Mouse (Mus musculus) intestine, embryonic 16.5 days (tissue): ENCODE results near the gene Mesp2. TPM values are rescaled to one million over a fixed set of nuclear protein-coding genes. Genes with fewer than 3 reads are reported as not detected.

Experiments
- ATAC-seq: fragments of 200-750 bp; cut with Nextera tagmentation; 2 replicates; pipeline ENCODE4 v1.8.0; 2017; ENCODE audit warnings: moderate TSS enrichment, moderate library complexity
- H3K27ac ChIP-seq: fragments of 300-500 bp; sonication (generic); 2 replicates; pipeline ENCODE4 v1.5.1; 2014; ENCODE audit warnings: mild to moderate bottlenecking, low read length
- H3K27me3 ChIP-seq: fragments of 300-500 bp; sonication (generic); replicated peaks from 2 replicates; pipeline ENCODE4 v1.6.1; 2014; ENCODE audit warnings: low read length, control low read depth, mixed read lengths; ENCODE audit not compliant: control insufficient read depth, insufficient read depth
- H3K36me3 ChIP-seq: fragments of 300-500 bp; sonication (generic); 2 replicates; pipeline ENCODE4 v1.6.1; 2014; ENCODE audit warnings: low read length, control low read depth; ENCODE audit not compliant: control insufficient read depth, insufficient read depth
- H3K4me1 ChIP-seq: fragments of 300-500 bp; sonication (generic); 2 replicates; pipeline ENCODE4 v1.6.1; 2014; ENCODE audit warnings: low read length, control low read depth, mixed read lengths; ENCODE audit not compliant: control insufficient read depth, insufficient read depth
- H3K4me2 ChIP-seq: fragments of 300-500 bp; sonication (generic); 2 replicates; pipeline ENCODE4 v1.6.1; 2014; ENCODE audit warnings: low read depth, low read length, control low read depth
- H3K4me3 ChIP-seq: fragments of 300-500 bp; sonication (generic); 2 replicates; pipeline ENCODE4 v1.5.1; 2014; ENCODE audit warnings: mild to moderate bottlenecking, low read length
- H3K9ac ChIP-seq: fragments of 300-500 bp; sonication (generic); 2 replicates; pipeline ENCODE4 v1.6.1; 2014; ENCODE audit warnings: low read depth, low read length
- H3K9me3 ChIP-seq: fragments of 300-500 bp; sonication (generic); 2 replicates; pipeline ENCODE4 v1.6.1; 2016; ENCODE audit warnings: low read length, control low read depth; ENCODE audit not compliant: control insufficient read depth
- WGBS: fragments of 180-500 bp; shearing (Covaris S2); extraction: QIAGEN DNeasy Blood & Tissue Kit; methylation state at CpG from one replicate; pipeline ENCODE4 v1.1.7; 2014; 5-methylcytosine and 5-hydroxymethylcytosine counted together
- polyA plus RNA-seq: library from polyadenylated mRNA; unstranded; fragments of >200 nt; fragmentation: Nextera tagmentation; extraction: Ambion mirVana; gene quantifications from 2 replicates; pipeline ENCODE4 v1.2.1, GENCODE M21; 2015

The Mesp2 gene
- polyA plus RNA-seq, result 2.6 and 3.1 TPM in 2 replicates

DNA sequence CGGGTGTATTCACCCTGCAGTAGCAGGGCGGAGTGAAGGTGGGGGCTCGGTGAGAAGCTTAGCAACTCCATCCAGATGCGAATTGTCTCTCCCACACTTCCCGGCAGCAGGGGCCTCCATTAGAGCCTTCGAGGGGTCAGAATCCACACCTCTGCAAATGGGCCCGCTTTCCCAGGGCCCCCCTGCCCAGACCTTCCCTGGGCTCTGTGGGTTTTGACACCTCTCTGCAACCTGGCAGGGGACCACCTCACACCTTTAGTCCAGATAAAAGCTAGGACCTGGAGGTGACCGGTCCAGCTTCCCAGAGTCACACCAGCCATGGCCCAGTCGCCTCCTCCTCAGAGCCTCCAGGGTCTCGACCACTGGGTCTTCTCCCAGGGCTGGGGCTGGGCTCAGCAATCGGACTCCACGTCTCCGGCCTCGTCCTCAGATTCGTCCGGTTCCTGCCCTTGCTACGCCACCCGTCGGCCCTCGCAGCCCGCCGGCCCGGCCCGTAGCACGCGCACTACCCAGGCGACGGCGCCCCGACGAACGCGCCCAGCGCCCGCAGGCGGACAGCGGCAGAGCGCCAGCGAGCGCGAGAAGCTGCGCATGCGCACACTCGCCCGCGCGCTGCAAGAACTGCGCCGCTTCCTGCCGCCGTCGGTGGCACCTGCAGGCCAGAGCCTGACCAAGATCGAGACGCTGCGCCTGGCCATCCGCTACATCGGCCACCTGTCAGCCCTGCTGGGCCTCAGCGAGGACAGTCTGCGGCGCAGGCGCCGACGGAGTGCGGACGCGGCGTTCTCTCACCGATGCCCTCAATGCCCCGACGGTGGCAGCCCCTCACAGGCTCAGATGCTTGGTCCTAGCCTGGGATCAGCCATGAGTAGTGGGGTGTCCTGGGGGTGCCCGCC is at the start of gene Mesp2:
Mesp2 (plus strand) TSS at position 117 of the 896 bp plus-strand sequence.
- peak; percentile 52 for ATAC-seq
- peak within 1 kb of the TSS; percentile 69 for H3K4me2 ChIP-seq
- H3K27me3 ChIP-seq, result peaks cover 12% of the 10 kb centered on the region; the same call in 1 of the 2 replicates
- no peak within 1 kb of the TSS for H3K27ac ChIP-seq
- peaks cover 12% of the 10 kb centered on the region for H3K4me1 ChIP-seq
- H3K36me3 ChIP-seq, result no peaks in the 10 kb centered on the region
- H3K9me3 ChIP-seq, result no peaks in the 10 kb centered on the region
- WGBS, result 13% methylated on average over 71 of the region's 71 CpGs
- H3K9ac ChIP-seq, result peak within 1 kb of the TSS; percentile 73
- H3K4me3 ChIP-seq, result peak within 1 kb of the TSS; percentile 41

GRCm38 (mm10) chr7:79761124-79761876 is 49.2 kb upstream of the Mesp2 start:
- H3K27me3 ChIP-seq, result no peaks in the 10 kb centered on the region
- no peak for ATAC-seq
- 82% methylated on average over 5 of the region's 5 CpGs for WGBS
- no peaks in the 10 kb centered on the region for H3K9me3 ChIP-seq
- no peaks in the 10 kb centered on the region for H3K36me3 ChIP-seq
- no peak overlapping the region for H3K4me2 ChIP-seq
- H3K27ac ChIP-seq, result no peak overlapping the region
- no peak overlapping the region for H3K9ac ChIP-seq
- H3K4me1 ChIP-seq, result no peaks in the 10 kb centered on the region
- no peak overlapping the region for H3K4me3 ChIP-seq

DNA sequence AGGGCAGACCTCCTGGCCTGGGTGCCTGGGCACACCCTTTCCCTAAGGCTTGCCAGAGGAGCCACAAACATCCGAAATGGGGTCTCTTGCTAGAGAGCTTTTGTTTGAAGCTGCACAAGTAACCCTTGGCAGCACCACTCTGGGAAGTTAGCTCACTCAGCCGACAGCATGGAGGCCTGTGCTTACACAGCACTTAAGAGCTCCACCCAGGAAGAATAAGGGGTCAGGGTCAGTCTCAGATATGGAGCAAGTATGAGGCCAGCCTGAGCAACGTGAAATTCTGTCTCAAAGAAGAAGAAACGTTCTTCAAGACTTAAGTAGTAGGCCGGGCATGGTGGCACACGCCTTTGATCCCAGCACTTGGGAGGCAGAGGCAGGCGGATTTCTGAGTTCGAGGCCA is 48.4 kb upstream of the Mesp2 start:
- Histone ChIP-seq H3K27me3 (no peaks in the 10 kb centered on the region), H3K4me3 (no peak overlapping the region), H3K4me1 (no peaks in the 10 kb centered on the region), H3K27ac (no peak overlapping the region), H3K4me2 (no peak overlapping the region), H3K36me3 (no peaks in the 10 kb centered on the region), H3K9me3 (no peaks in the 10 kb centered on the region), H3K9ac (no peak overlapping the region)
- 71% methylated on average over 8 of the region's 8 CpGs for WGBS
- no peak for ATAC-seq

GRCm38 (mm10) chr7:79765991-79766390 is 44.5 kb upstream of the Mesp2 start:
- Histone ChIP-seq H3K4me1 (no peaks in the 10 kb centered on the region), H3K4me3 (no peak overlapping the region), H3K36me3 (no peaks in the 10 kb centered on the region), H3K27ac (no peak overlapping the region), H3K9me3 (no peaks in the 10 kb centered on the region), H3K9ac (no peak overlapping the region), H3K27me3 (no peaks in the 10 kb centered on the region), H3K4me2 (no peak overlapping the region)
- WGBS, result 56% methylated on average over 1 of the region's 1 CpGs
- no peak for ATAC-seq

GRCm38 (mm10) chr7:79769664-79770063 is 40.9 kb upstream of the Mesp2 start:
- Histone ChIP-seq H3K36me3 (no peaks in the 10 kb centered on the region), H3K27me3 (no peaks in the 10 kb centered on the region), H3K9ac (no peak overlapping the region), H3K27ac (no peak overlapping the region), H3K4me2 (no peak overlapping the region), H3K9me3 (no peaks in the 10 kb centered on the region), H3K4me3 (no peak overlapping the region), H3K4me1 (no peaks in the 10 kb centered on the region)
- WGBS, result 74% methylated on average over 3 of the region's 3 CpGs
- no peak for ATAC-seq

DNA sequence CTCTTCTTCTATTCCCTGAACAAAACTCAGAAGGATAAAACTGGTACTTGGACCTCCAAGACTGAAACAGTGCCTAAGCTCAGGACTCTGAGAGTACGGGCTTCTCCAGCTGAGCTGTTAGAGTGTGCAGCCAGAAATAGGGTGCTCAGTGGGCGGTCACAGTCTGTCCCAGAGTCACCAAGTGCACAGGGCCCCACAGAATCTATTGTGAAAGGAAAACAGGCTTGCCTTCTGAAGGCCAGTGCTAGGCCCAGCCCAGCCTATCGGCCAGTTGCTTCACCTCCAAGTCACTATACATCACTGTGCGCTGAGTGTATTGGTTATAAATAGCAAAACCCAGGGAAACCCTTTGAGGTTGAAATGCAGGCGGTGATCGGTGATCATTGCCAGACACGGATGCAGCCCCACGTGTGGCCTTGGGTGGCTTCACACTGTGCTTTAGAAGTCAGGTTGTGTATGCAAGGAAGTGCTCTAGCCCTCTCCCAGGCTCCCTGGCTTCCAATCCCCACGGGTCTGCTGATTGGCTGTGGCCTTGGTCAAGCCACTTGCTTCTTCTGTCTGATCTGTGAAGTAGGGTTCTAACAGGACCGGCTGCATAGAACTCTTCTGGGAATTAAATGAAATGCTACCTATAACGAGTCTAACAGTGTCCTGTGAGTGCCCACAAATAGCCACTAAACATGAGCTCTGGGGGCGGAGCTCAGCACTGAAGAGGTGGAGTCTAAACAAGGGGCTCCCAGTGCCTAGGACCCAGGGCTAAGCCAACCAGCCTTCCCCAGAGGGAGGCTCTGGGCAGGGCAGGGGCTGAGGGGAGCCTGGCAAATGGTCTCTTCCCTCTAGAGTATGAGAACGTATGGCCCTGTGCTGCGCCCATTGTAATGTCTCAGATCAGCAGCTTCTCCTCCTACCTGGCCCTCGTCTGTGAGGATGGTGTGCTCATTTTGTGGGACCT is 38.7 kb upstream of the Mesp2 start:
- 46% methylated on average over 15 of the region's 15 CpGs for WGBS
- H3K4me3 ChIP-seq, result no peak overlapping the region
- no peaks in the 10 kb centered on the region for H3K36me3 ChIP-seq
- no peaks in the 10 kb centered on the region for H3K27me3 ChIP-seq
- H3K9ac ChIP-seq, result no peak overlapping the region
- no peak overlapping the region for H3K27ac ChIP-seq
- no peaks in the 10 kb centered on the region for H3K4me1 ChIP-seq
- no peaks in the 10 kb centered on the region for H3K9me3 ChIP-seq
- no peak overlapping the region for H3K4me2 ChIP-seq
- peak; percentile 13; the same call in 1 of the 2 replicates for ATAC-seq

- WGBS, result 23% methylated on average over 16 of the region's 16 CpGs
- Histone ChIP-seq H3K4me3 (peak overlapping the region; percentile 45), H3K4me1 (peaks cover 9% of the 10 kb centered on the region), H3K27me3 (no peaks in the 10 kb centered on the region), H3K9ac (peak overlapping the region; percentile 66), H3K4me2 (peak overlapping the region; percentile 72), H3K27ac (peak overlapping the region; percentile 62; the same call in 1 of the 2 replicates), H3K36me3 (no peaks in the 10 kb centered on the region), H3K9me3 (no peaks in the 10 kb centered on the region)
- ATAC-seq, result peak; percentile 83
Measured at GRCm38 (mm10) chr7:79780647-79781626, 29.6 kb upstream of the Mesp2 start.

GRCm38 (mm10) chr7:79781826-79782515 is 28.6 kb upstream of the Mesp2 start:
- Histone ChIP-seq H3K4me3 (no peak overlapping the region), H3K36me3 (no peaks in the 10 kb centered on the region), H3K9ac (no peak overlapping the region), H3K4me1 (peaks cover 9% of the 10 kb centered on the region), H3K27me3 (no peaks in the 10 kb centered on the region), H3K9me3 (no peaks in the 10 kb centered on the region), H3K27ac (no peak overlapping the region), H3K4me2 (no peak overlapping the region)
- no peak for ATAC-seq
- 80% methylated on average over 11 of the region's 11 CpGs for WGBS
